Mouse (Mus musculus) stomach, postnatal 0 days (tissue): ENCODE measurements around the gene Ppp1r9a.

Experiments used
- CTCF ChIP-seq: IDR thresholded peaks from 2 replicates; pipeline ENCODE4 v1.5.1; 2016; ENCODE audit warnings: antibody characterized with exemption, low read depth, mild to moderate bottlenecking, moderate library complexity
- EP300 ChIP-seq: optimal IDR thresholded peaks from 2 replicates; pipeline ENCODE3; 2016; ENCODE audit warnings: antibody characterized with exemption

DNA sequence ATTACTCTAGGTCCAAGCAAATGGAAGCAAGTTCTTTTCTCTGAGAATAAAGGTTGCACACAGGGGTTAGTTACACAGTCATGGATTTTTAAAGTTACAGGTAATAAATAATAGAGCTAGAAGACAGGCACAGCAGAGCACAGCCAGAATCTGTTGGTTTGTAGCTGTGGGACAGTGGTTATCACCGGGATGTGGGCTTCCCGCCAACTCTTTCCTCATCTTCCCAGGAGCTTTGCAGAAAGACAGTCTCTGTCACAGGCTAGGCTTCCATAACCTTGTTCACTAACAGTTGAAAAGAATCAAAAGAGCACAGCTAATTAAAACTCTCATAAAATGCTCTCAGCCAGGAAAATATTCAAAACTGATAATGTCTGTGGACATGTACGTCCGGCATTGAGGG is 248.5 kb downstream of the Ppp1r9a start:
- TF ChIP-seq CTCF, result no peak
- TF ChIP-seq EP300, result no peak
